In the genomic region with DNA sequence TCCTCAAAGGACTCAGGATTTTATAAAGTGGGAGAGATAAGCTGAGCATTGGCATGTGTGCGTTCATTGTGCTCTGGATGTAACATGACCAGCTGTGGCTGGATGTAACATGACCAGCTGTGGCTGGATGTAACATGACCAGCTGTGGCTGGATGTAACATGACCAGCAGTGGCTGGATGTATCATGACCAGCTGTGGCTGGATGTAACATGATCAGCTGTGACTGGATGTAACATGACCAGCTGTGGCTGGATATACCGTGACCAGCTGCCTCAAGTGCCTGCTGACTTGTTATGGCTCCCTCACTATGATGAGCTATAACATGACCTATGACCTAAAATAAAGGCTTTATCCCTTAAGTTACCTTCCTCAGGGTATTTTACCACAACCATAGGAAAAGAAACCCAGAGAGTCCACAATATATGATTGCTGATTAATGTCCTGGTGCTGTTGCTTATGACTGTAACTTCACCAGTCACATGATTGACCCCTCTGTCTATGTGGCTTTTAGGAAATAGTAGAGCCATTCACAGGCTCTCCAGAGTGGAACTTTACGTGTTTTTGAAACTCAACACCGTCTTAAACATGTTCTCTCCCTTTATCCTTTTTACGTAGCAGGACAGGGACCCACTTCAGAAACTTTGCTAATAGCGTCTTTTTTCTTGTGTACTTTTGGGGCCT, we compare ENCODE assay signal across 15 mouse cellular contexts. TPM values are rescaled to one million over a fixed set of nuclear protein-coding genes. Genes with fewer than 3 reads are reported as not detected.
DNase-seq lines count a peak whose midpoint lies in the region; ATAC-seq lines count a peak whose summit lies in the region.
"Had no signal": no experiment of that assay in that cellular context is flagged by ENCODE, and none has a peak within 500 bp of the region (broad histone marks: within the 10 kb centered on the region; RNA-seq: fewer than 3 reads in every experiment).

No protein-coding gene starts in this region.

- H3K27me3 ChIP-seq in forebrain, embryonic 12.5 days, result no peaks in the 10 kb centered on the region
- H3K27me3 ChIP-seq in forebrain, embryonic 15.5 days, result no peaks in the 10 kb centered on the region
- H3K27me3 ChIP-seq in limb, embryonic 12.5 days, result no peaks in the 10 kb centered on the region
- H3K27me3 ChIP-seq: liver, embryonic 15.5 days; Patski had no signal

- peaks cover 15% of the 10 kb centered on the region; the same call in 1 of the 2 replicates for H3K36me3 ChIP-seq in forebrain, embryonic 12.5 days (replicated peaks)
- no peaks in the 10 kb centered on the region for H3K36me3 ChIP-seq in forebrain, embryonic 15.5 days
- H3K36me3 ChIP-seq in limb, embryonic 12.5 days, result peaks cover 36% of the 10 kb centered on the region

- no peak overlapping the region for H3K4me3 ChIP-seq in forebrain, embryonic 12.5 days (replicated peaks)
- no peak overlapping the region for H3K4me3 ChIP-seq in forebrain, embryonic 15.5 days
- no peak overlapping the region for H3K4me3 ChIP-seq in limb, embryonic 12.5 days (replicated peaks)
- H3K4me3 ChIP-seq: liver, embryonic 15.5 days had no signal

- H3K27ac ChIP-seq in forebrain, embryonic 12.5 days, result 0 out of 2 replicates have a peak overlapping the region, but pooled peaks have one; percentile 8
- H3K27ac ChIP-seq in forebrain, embryonic 15.5 days (replicated peaks), result no peak overlapping the region
- peak overlapping the region; percentile 86 for H3K27ac ChIP-seq in limb, embryonic 12.5 days
- H3K27ac ChIP-seq: liver, embryonic 15.5 days had no signal

- H3K9ac ChIP-seq in forebrain, embryonic 12.5 days, result no peak overlapping the region
- no peak overlapping the region for H3K9ac ChIP-seq in forebrain, embryonic 15.5 days (replicated peaks)
- H3K9ac ChIP-seq in limb, embryonic 12.5 days (replicated peaks), result no peak overlapping the region
- H3K9ac ChIP-seq: liver, embryonic 15.5 days had no signal

- no peak for ATAC-seq in forebrain, embryonic 12.5 days (ENCODE audit: low FRiP score)
- no peak for ATAC-seq in forebrain, embryonic 15.5 days (replicated peaks)
- peak; percentile 66; the same call in 1 of the 2 replicates for ATAC-seq in limb, embryonic 12.5 days (ENCODE audit: insufficient number of reproducible peaks, insufficient read depth, low FRiP score, low TSS enrichment, low read depth)
- ATAC-seq: intestine, postnatal 0 days; Patski had no signal

- peak; percentile 12 for DNase-seq in 3134 (ENCODE audit: extremely low read depth, insufficient read length, low spot score)
- peak; percentile 77 for DNase-seq in embryo, embryonic 11 days
- no peak for DNase-seq in thymus, postnatal 0 days (ENCODE audit: low spot score)
- no peak for DNase-seq in thymus, postnatal 4 days
- DNase-seq in frontal cortex, adult 2 months (ENCODE audit: extremely low spot score in 1 of 2, low spot score in 1 of 2), result no peak
- DNase-seq: adrenal gland, adult 2 months; cerebellum, adult 9-11 months; heart, postnatal 4 days; spleen, adult 18-20 months had no signal

- no peaks in the 10 kb centered on the region for H3K9me3 ChIP-seq in forebrain, embryonic 12.5 days
- no peaks in the 10 kb centered on the region for H3K9me3 ChIP-seq in forebrain, embryonic 15.5 days
- no peaks in the 10 kb centered on the region for H3K9me3 ChIP-seq in limb, embryonic 12.5 days
- H3K9me3 ChIP-seq: liver, embryonic 15.5 days had no signal

- peaks cover 20% of the 10 kb centered on the region for H3K4me1 ChIP-seq in forebrain, embryonic 12.5 days
- peaks cover 10% of the 10 kb centered on the region for H3K4me1 ChIP-seq in forebrain, embryonic 15.5 days
- peaks cover 27% of the 10 kb centered on the region for H3K4me1 ChIP-seq in limb, embryonic 12.5 days (replicated peaks)

- 56% methylated on average over 6 of the region's 6 CpGs for WGBS in forebrain, embryonic 12.5 days
- 63% methylated on average over 6 of the region's 6 CpGs for WGBS in forebrain, embryonic 15.5 days
- whole genome bisulfite sequencing in limb, embryonic 12.5 days, result 31% methylated on average over 6 of the region's 6 CpGs

- no peak overlapping the region for H3K4me2 ChIP-seq in forebrain, embryonic 12.5 days
- no peak overlapping the region for H3K4me2 ChIP-seq in forebrain, embryonic 15.5 days (replicated peaks)
- peak overlapping the region; percentile 17; the same call in 1 of the 2 replicates for H3K4me2 ChIP-seq in limb, embryonic 12.5 days
- H3K4me2 ChIP-seq: liver, embryonic 15.5 days had no signal

RNA-seq across cellular contexts. Expression of gene Xrcc5, which starts 2.7 kb away (rescaled TPM):
- 45.0 and 45.2 TPM in 2 replicates for polyA plus RNA-seq in forebrain, embryonic 12.5 days (2016; fragmentation: Nextera tagmentation; extraction: Ambion mirVana)
- polyA plus RNA-seq in forebrain, embryonic 15.5 days (2015; fragmentation: Nextera tagmentation; extraction: Ambion mirVana), result 27.3 and 28.1 TPM in 2 replicates
- polyA plus RNA-seq in limb, embryonic 12.5 days (2016; fragmentation: Nextera tagmentation; extraction: Ambion mirVana), result 66.1 and 68.2 TPM in 2 replicates
- polyA plus RNA-seq in thymus, postnatal 0 days (2015; fragmentation: Nextera tagmentation; extraction: Ambion mirVana), result 51.1 and 53.0 TPM in 2 replicates
- polyA plus RNA-seq in frontal cortex, adult 2 months (2012; rRNA removed), result 10.3 and 10.9 TPM in 2 replicates

RNA-seq across cellular contexts. Expression of gene Tmem169, which starts 25.7 kb away (rescaled TPM):
- 20.4 and 21.0 TPM in 2 replicates for polyA plus RNA-seq in forebrain, embryonic 12.5 days (2016; fragmentation: Nextera tagmentation; extraction: Ambion mirVana)
- polyA plus RNA-seq in forebrain, embryonic 15.5 days (2015; fragmentation: Nextera tagmentation; extraction: Ambion mirVana), result 32.8 and 34.0 TPM in 2 replicates
- polyA plus RNA-seq in limb, embryonic 12.5 days (2016; fragmentation: Nextera tagmentation; extraction: Ambion mirVana), result 5.5 and 6.3 TPM in 2 replicates
- polyA plus RNA-seq in thymus, postnatal 0 days (2015; fragmentation: Nextera tagmentation; extraction: Ambion mirVana), result 7.1 and 8.0 TPM in 2 replicates
- 19.6 and 20.4 TPM in 2 replicates for polyA plus RNA-seq in frontal cortex, adult 2 months (2012; rRNA removed)

RNA-seq across cellular contexts. Expression of gene Pecr, which starts 25.8 kb away (rescaled TPM):
- polyA plus RNA-seq in forebrain, embryonic 12.5 days (2016; fragmentation: Nextera tagmentation; extraction: Ambion mirVana), result 15.0 and 15.2 TPM in 2 replicates
- polyA plus RNA-seq in forebrain, embryonic 15.5 days (2015; fragmentation: Nextera tagmentation; extraction: Ambion mirVana), result 9.1 and 12.8 TPM in 2 replicates
- 30.1 and 31.4 TPM in 2 replicates for polyA plus RNA-seq in limb, embryonic 12.5 days (2016; fragmentation: Nextera tagmentation; extraction: Ambion mirVana)
- 15.3 and 15.6 TPM in 2 replicates for polyA plus RNA-seq in thymus, postnatal 0 days (2015; fragmentation: Nextera tagmentation; extraction: Ambion mirVana)
- polyA plus RNA-seq in frontal cortex, adult 2 months (2012; rRNA removed), result 7.6 and 8.6 TPM in 2 replicates

Comparison
In these comparisons a context has a peak if more than half of its experiments do, and no peak if none do; other contexts are left out.
1. DNase-seq: peak in 3134 (single experiment) and embryo, embryonic 11 days (single experiment); none in thymus, postnatal 0 days (single experiment), thymus, postnatal 4 days (single experiment) and frontal cortex, adult 2 months (0 of 2).